Mouse (Mus musculus) forebrain, embryonic 12.5 days (tissue): ENCODE data around the gene Krcc1. TPM values are rescaled to one million over a fixed set of nuclear protein-coding genes. Genes with fewer than 3 reads are reported as not detected.
"Not testable (repeated sequence)": the region's sequence is repeated elsewhere in the genome, so short reads cannot be mapped to it uniquely, and the experiment has no call there.

Source experiments
- ATAC-seq: fragments of 200-750 bp; cut with Nextera tagmentation; 2 replicates; pipeline ENCODE4 v1.8.0; 2017; ENCODE audit warnings: moderate TSS enrichment; ENCODE audit not compliant: low FRiP score
- H3K27ac ChIP-seq: fragments of 300-500 bp; sonication (generic); 2 replicates; pipeline ENCODE4 v1.5.1; 2016; ENCODE audit warnings: mild to moderate bottlenecking
- H3K27me3 ChIP-seq: fragments of 300-500 bp; sonication (generic); 2 replicates; pipeline ENCODE4 v1.6.1; 2016; ENCODE audit warnings: mild to moderate bottlenecking
- H3K36me3 ChIP-seq: fragments of 300-500 bp; sonication (generic); replicated peaks from 2 replicates; pipeline ENCODE4 v1.6.1; 2016; ENCODE audit warnings: mild to moderate bottlenecking
- H3K4me1 ChIP-seq: fragments of 300-500 bp; sonication (generic); 2 replicates; pipeline ENCODE4 v1.6.1; 2016
- H3K4me2 ChIP-seq: fragments of 300-500 bp; sonication (generic); 2 replicates; pipeline ENCODE4 v1.6.1; 2016; ENCODE audit warnings: mild to moderate bottlenecking, moderate library complexity
- H3K4me3 ChIP-seq: fragments of 300-500 bp; sonication (generic); replicated peaks from 2 replicates; pipeline ENCODE4 v1.5.1; 2016; ENCODE audit warnings: mild to moderate bottlenecking
- H3K9ac ChIP-seq: fragments of 300-500 bp; sonication (generic); 2 replicates; pipeline ENCODE4 v1.6.1; 2016; ENCODE audit warnings: mild to moderate bottlenecking
- H3K9me3 ChIP-seq: fragments of 300-500 bp; sonication (generic); 2 replicates; pipeline ENCODE4 v1.6.1; 2016
- WGBS: fragments of 180-500 bp; shearing (Covaris S2); methylation state at CpG from one replicate; pipeline ENCODE4 v1.1.7; 2016; 5-methylcytosine and 5-hydroxymethylcytosine counted together
- polyA plus RNA-seq: library from polyadenylated mRNA; unstranded; fragments of >200 nt; fragmentation: Nextera tagmentation; extraction: Ambion mirVana; gene quantifications from 2 replicates; pipeline ENCODE4 v1.2.1, GENCODE M21; 2016

Krcc1 gene
- polyA plus RNA-seq, 1 experiment from 2014 or later = 27.9 TPM

DNA sequence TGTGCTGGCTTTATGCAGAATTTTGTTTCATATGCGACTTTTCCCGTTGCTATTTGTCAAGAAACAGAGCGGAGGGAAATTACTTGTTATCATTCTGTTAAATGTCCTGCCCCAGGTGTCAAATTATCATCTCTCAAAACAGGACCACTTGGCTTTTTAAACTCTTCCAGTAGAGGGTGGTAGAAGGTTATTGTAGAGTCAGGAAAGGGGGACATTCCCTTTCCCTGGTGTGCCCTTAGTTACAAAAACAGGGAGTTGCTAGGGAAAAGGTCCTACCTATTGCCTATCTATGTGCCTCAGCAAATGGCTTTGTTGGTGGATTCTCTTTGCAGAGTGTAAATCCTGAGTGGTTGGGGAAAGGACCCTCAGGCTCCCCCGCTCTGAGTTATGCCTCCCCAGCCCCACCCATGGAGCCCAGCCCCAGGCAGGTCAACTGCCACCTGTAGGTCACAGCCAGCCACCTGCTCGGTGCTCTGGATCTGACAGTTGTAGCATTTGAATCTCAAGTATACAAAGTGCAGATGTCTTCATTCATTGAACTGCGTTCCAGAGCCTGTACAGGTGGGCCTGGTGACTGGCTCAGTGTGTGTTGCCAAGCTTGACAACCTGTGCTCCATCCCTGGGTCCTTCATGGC, 30.7 kb downstream of the Krcc1 start:
- 71% methylated on average over 6 of the region's 6 CpGs for WGBS

DNA sequence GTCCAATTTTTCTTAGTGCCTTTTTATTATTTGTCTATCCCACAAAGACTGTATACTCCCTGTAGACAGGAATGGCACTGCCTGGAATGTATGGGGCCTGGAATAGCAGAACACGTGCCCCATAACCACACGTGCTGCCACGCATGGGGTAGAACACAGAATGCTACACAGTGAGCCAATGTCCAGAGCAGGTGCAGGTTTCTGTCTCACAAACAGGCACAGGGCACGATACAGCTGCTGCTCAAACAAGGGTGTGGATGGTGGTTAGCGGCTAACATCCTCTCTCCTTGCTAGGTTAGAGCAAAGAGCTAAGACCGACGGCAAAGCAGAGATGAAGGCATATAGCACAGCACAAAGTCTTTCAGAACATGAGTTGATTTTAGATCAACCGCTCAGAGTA, 36.0 kb downstream of the Krcc1 start:
- H3K9ac ChIP-seq = no peak overlapping the region
- WGBS = 90% methylated on average over 8 of the region's 8 CpGs
- no peak overlapping the region for H3K4me3 ChIP-seq
- no peak overlapping the region for H3K27ac ChIP-seq
- no peak overlapping the region for H3K4me2 ChIP-seq
- no peaks in the 10 kb centered on the region for H3K4me1 ChIP-seq
- ATAC-seq = no peak
- H3K27me3 ChIP-seq = no peaks in the 10 kb centered on the region
- no peaks in the 10 kb centered on the region for H3K36me3 ChIP-seq
- H3K9me3 ChIP-seq = no peaks in the 10 kb centered on the region

More for the DNA sequence above, 30.7 kb downstream of the Krcc1 start:
- Histone ChIP-seq H3K36me3 (no peaks in the 10 kb centered on the region), H3K27ac (no peak overlapping the region), H3K4me3 (no peak overlapping the region), H3K9me3 (no peaks in the 10 kb centered on the region), H3K9ac (no peak overlapping the region), H3K4me2 (no peak overlapping the region), H3K27me3 (no peaks in the 10 kb centered on the region), H3K4me1 (no peaks in the 10 kb centered on the region)
- no peak for ATAC-seq

DNA sequence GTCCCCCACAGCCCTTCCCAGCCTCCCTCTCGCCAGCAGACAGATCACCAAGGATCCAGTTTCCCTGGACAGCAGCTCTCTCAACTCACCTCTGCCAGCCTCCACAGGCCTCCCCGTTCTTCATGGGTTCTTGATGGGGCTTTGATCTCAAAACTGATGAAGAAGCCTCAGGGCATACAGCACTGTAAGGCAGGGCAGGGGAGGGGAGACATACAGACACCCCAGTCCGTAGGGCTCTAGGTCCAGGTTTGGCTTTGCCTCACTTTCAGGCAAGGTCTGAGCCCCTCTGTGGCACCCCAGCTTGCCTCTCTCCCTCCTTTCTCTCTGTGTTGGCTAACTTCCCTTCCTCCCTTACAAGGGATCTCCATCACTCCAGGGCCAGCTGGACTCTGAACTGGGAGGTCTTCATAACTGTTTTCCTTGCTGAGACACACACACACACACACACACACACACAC, 50.4 kb downstream of the Krcc1 start, which contains the start of gene Smyd1:
Gene Smyd1 (minus strand): TSS at position 408 of the 458 bp plus-strand sequence.
- no peak for ATAC-seq

DNA sequence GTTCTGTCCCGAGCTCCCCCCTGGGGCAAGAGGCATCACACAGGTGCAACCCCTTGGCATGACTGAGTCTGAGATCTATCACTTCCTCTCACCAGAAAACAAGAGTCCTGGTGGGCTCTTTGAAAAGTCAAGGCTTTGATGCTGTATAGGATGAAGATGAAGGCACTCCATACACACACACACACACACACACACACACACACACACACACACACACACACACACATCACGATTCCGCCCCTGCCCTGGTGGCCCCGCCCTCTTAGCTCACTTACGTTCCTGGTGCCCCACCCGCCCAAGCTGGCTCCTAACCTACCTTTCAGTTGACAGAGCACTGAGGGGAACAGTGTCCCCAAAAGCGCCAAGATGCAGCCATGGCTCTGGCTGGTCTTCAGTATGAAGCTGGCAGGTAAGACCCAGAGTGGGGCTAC, 51.0 kb downstream of the Krcc1 start, which contains the start of gene Cd8b1:
Gene Cd8b1 (plus strand): TSS at position 298 of the 431 bp plus-strand sequence.
- Histone ChIP-seq H3K4me1 (no peaks in the 10 kb centered on the region), H3K36me3 (no peaks in the 10 kb centered on the region), H3K9ac (no peak within 1 kb of the TSS), H3K27ac (no peak within 1 kb of the TSS), H3K4me2 (no peak within 1 kb of the TSS), H3K9me3 (no peaks in the 10 kb centered on the region), H3K27me3 (no peaks in the 10 kb centered on the region), H3K4me3 (no peak within 1 kb of the TSS)
- no peak for ATAC-seq
- WGBS = 82% methylated on average over 7 of the region's 7 CpGs

More for the DNA sequence above, 50.4 kb downstream of the Krcc1 start, which contains the start of gene Smyd1:
- H3K9me3 ChIP-seq = no peaks in the 10 kb centered on the region
- 88% methylated on average over 3 of the region's 3 CpGs for WGBS
- no peaks in the 10 kb centered on the region for H3K4me1 ChIP-seq
- H3K36me3 ChIP-seq = no peaks in the 10 kb centered on the region
- no peaks in the 10 kb centered on the region for H3K27me3 ChIP-seq
- no peak within 1 kb of the TSS for H3K27ac ChIP-seq
- H3K9ac ChIP-seq = no peak within 1 kb of the TSS
- H3K4me2 ChIP-seq = no peak within 1 kb of the TSS
- no peak within 1 kb of the TSS for H3K4me3 ChIP-seq

DNA sequence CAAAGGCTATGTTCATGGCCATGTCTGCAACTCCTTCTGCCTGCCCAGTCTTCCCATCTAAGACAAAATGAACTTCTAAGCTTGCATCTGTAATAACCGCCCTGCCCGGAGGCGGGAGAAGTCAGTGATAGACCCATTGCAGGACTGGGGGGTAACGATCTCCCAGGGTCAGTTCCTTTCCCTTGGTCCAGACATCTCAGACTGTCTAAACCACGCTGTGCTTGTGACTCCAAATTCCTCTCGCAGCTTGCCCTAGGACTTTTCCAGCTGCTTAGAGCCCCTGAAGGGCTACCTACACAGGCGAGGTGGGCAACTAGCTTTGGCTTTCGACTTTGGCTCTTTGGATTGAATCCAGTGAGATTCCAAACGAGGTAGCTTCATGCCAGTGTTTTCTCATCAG, 53.3 kb downstream of the Krcc1 start:
- Histone ChIP-seq H3K36me3 (no peaks in the 10 kb centered on the region), H3K9me3 (no peaks in the 10 kb centered on the region), H3K4me3 (no peak overlapping the region), H3K9ac (no peak overlapping the region), H3K27ac (no peak overlapping the region), H3K4me1 (no peaks in the 10 kb centered on the region), H3K4me2 (no peak overlapping the region), H3K27me3 (no peaks in the 10 kb centered on the region)
- ATAC-seq = no peak
- WGBS = 90% methylated on average over 9 of the region's 9 CpGs

DNA sequence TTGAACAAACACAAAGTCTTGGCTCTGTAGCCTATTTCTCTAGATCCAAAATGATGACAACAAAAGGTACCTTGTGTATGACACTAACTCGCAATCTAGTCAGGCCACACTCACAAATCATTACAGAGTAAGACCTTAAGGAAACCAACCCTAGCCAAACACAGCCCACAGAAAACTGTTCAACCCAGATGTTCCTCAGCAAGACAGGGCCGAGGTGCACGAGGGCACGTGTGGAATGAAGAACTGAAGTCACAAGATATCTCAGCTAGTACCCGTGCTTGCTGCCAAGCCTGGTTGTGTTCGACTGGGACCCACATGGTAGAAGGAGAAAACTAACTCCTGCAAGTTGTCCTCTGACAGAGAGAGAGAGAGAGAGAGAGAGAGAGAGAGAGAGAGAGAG, 58.4 kb downstream of the Krcc1 start:
- Histone ChIP-seq H3K27me3 (no peaks in the 10 kb centered on the region), H3K27ac (no peak overlapping the region), H3K4me1 (no peaks in the 10 kb centered on the region), H3K9ac (no peak overlapping the region), H3K9me3 (no peaks in the 10 kb centered on the region), H3K4me2 (no peak overlapping the region), H3K4me3 (no peak overlapping the region), H3K36me3 (no peaks in the 10 kb centered on the region)
- 89% methylated on average over 6 of the region's 6 CpGs for WGBS
- no peak for ATAC-seq

DNA sequence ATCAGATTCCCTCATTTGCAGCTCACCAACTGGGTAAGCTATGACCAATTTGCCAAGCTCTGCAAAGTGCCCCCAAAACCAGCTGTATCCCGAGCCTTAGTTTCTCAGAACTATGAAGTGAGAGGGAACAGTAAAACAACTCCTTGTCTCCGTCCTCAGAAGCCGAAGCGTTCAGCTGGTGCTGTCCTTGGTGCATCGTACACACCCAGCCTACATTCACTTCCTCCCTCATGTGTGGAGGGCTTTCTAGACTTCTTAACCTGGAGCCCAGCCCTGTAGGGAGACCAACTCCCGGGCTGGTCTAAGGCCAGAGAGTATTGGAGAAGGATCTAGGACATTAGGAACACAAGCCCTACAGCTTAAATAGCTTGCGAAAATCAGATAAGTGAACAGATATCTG, 59.0 kb downstream of the Krcc1 start:
- Histone ChIP-seq H3K4me1 (no peaks in the 10 kb centered on the region), H3K4me2 (no peak overlapping the region), H3K9ac (no peak overlapping the region), H3K27ac (no peak overlapping the region), H3K4me3 (no peak overlapping the region), H3K27me3 (no peaks in the 10 kb centered on the region), H3K36me3 (no peaks in the 10 kb centered on the region), H3K9me3 (no peaks in the 10 kb centered on the region)
- ATAC-seq = no peak
- WGBS = 91% methylated on average over 7 of the region's 7 CpGs

DNA sequence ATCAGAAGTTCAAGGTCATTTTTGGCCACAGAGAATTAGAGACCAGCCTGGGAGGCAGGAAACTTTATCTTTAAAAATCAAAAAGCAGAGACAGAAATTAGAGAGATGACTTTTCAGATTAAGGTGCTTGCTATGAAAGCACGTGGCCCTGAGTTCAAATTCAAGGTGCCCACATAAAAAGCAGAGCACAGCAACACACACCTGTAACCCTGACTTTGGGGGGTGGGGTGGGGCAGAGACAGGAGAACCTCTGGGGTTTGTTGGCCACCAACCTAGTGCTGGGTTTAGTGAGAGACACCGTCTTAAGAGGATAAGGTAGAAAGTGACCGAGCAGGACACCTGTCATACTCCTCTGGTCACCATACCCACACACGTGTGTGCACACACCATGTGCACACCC, 60.0 kb downstream of the Krcc1 start:
- not testable (repeated sequence) for H3K4me1 ChIP-seq, H3K9ac ChIP-seq, H3K27ac ChIP-seq, ATAC-seq, H3K4me2 ChIP-seq, H3K9me3 ChIP-seq, H3K4me3 ChIP-seq, H3K27me3 ChIP-seq, H3K36me3 ChIP-seq
- 93% methylated on average over 2 of the region's 4 CpGs for WGBS

DNA sequence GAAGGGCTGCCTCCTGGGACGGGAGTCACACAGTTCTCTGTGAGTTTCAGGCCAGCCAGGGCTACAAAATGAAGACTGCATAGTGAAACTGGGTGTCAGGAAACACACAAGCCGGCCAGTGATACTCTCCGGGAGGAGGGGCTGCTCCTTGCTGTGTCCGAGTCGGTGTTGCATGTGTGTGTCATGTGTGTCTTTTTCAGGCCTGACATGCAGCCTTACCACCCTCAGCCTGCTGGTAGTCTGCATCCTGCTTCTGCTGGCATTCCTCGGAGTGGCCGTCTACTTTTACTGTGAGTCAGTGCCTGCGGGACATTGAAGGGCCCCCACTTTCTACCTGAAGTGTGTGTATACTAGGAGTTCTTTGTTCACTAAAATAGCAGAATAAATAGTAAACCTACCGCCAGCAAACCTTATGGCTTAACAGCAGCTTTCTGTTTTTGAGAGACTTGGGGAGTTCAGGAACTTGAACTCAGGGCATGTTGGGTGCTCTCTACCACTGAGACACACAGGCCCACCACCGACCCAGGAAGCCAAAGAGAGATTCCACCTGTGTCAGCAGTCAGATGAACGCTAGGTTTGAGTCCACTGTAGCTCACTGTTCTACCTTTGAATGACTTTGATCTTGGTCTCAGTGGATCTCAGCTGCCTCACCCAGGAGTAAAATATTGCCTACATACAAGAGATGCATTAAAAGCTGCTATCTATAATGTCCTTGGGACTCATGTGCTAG, 60.9 kb downstream of the Krcc1 start:
- Histone ChIP-seq H3K9ac (no peak overlapping the region), H3K36me3 (no peaks in the 10 kb centered on the region), H3K9me3 (no peaks in the 10 kb centered on the region), H3K4me2 (no peak overlapping the region), H3K27me3 (no peaks in the 10 kb centered on the region), H3K27ac (no peak overlapping the region), H3K4me1 (no peaks in the 10 kb centered on the region), H3K4me3 (no peak overlapping the region)
- ATAC-seq = no peak
- 89% methylated on average over 11 of the region's 11 CpGs for WGBS

DNA sequence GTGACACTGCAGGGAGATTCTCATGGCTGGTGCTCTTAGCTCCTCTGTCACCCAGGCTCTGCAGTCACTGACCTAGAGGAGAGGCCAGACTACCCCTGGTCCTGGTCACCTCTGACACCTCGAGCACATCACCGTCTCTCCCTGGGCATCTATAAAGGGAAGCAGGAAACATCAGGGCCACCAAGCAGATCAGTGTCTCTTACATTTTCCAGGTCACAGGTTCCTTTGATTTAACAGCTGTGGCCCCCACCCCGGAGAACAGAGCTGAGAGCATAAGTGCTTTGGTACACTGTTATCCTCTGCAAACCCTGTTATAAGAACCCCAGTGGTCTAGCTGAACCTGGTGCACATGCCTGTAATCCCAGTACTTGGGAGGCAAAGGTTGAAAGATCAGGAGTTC, 61.6 kb downstream of the Krcc1 start:
- H3K27ac ChIP-seq = no peak overlapping the region
- no peak overlapping the region for H3K9ac ChIP-seq
- H3K4me3 ChIP-seq = no peak overlapping the region
- H3K9me3 ChIP-seq = no peaks in the 10 kb centered on the region
- no peaks in the 10 kb centered on the region for H3K4me1 ChIP-seq
- WGBS = 60% methylated on average over 3 of the region's 3 CpGs
- no peak for ATAC-seq
- no peak overlapping the region for H3K4me2 ChIP-seq
- H3K27me3 ChIP-seq = no peaks in the 10 kb centered on the region
- H3K36me3 ChIP-seq = no peaks in the 10 kb centered on the region

DNA sequence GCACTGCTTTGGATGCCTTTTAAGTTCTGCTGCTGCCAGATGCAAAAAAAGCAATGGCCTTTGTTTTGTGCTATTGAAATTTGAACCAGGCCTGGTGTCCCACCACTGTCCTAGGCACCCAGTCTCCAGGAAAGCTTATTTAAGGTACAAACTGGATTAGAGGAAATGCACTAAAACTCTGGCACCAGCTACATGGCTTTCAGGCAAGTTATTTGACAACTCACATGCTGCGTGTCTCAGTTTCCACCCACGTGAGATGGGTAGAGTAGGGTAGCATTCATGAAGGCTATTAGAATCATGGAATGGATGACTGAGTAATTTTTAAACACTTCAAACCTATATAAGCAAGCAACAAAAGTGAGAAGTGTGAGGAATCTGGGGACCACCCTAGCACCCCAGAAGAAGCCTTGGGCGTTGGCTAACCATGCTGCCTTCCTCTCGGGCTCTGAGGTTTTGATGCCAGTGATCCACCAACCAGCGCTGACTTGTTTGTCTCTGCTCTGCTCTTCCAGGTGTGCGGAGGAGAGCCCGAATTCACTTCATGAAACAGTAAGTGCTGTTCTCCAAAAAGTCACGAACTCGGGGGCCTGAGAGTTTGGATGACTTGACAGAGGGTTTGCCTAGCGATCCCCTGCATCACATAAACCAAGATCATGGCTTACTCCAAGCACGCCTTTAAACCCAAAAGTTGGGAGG, 62.2 kb downstream of the Krcc1 start:
- H3K4me2 ChIP-seq = no peak overlapping the region
- ATAC-seq = no peak
- 90% methylated on average over 11 of the region's 11 CpGs for WGBS
- H3K36me3 ChIP-seq = no peaks in the 10 kb centered on the region
- no peak overlapping the region for H3K27ac ChIP-seq
- H3K4me1 ChIP-seq = no peaks in the 10 kb centered on the region
- H3K9ac ChIP-seq = no peak overlapping the region
- no peaks in the 10 kb centered on the region for H3K9me3 ChIP-seq
- no peaks in the 10 kb centered on the region for H3K27me3 ChIP-seq
- no peak overlapping the region for H3K4me3 ChIP-seq
